Mouse (Mus musculus): ENCODE measurements around the gene Fam45a. TPM values are rescaled to one million over a fixed set of nuclear protein-coding genes. Genes with fewer than 3 reads are reported as not detected.
A peak's percentile ranks its signal among the peaks of the same experiment; 100 is the strongest.

Fam45a gene
- polyA plus RNA-seq, 1 experiment from 2014 or later, result 41.5 TPM

DNA sequence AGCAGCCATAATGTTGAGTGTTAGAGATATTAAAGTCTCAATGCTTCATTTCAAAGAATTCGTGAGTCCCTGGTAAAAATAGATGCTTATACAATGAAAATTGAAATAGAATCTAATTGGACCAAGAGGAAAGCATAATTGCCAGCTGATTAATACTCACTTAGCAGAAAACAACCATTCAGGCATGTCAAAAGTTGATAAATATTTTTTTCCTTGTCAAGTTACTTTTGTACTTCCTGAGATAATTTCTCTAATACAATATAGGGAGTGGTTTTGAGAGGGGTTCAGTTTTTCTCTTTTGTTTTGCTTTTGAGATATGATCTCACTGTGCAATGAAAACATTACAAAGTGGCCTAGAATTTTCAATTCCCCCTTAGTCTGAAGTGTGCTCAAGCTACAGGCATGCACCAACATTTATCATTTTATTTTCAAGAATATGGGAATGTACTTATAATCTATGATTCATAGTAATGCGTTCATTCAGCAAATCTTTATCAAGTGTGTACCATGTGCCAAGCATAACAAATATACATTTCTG is 18.1 kb upstream of the Fam45a start:
- WGBS, result 89% methylated on average over 2 of the region's 2 CpGs
- ATAC-seq (ENCODE audit: low FRiP score), result no peak
- no peaks in the 10 kb centered on the region for H3K9me3 ChIP-seq (replicated peaks)
- no peak overlapping the region for H3K27ac ChIP-seq (replicated peaks)
- no peaks in the 10 kb centered on the region; the same call in 1 of the 2 replicates for H3K27me3 ChIP-seq (replicated peaks)
- no peaks in the 10 kb centered on the region for H3K36me3 ChIP-seq
- no peak overlapping the region for H3K9ac ChIP-seq (replicated peaks)
- no peak overlapping the region for H3K4me2 ChIP-seq
- no peak overlapping the region for H3K4me3 ChIP-seq (replicated peaks)
- peaks cover 15% of the 10 kb centered on the region for H3K4me1 ChIP-seq

DNA sequence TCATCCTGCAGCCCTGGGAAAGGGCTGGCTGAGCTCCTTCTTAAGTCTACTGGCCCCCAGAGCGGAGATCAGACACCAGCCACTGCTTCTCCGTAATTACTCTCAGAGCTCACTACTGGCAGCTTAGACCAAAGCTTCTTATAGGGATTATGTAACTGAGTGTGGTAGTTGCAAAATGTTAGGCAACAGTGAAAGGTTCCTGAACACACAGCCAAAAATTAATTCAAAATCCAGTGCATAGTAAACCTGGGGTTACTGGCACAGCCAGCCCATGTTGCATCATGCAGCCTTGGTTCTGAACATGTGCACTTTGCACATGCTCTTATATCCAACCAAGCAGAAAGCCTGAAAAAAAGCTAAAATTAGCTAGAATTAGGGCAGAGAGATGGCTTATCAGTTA is 16.1 kb upstream of the Fam45a start:
- WGBS, result 89% methylated on average over 2 of the region's 2 CpGs
- Histone ChIP-seq H3K4me1 (peaks cover 5% of the 10 kb centered on the region), H3K27ac (replicated peaks) (no peak overlapping the region), H3K9me3 (replicated peaks) (no peaks in the 10 kb centered on the region), H3K36me3 (no peaks in the 10 kb centered on the region), H3K4me2 (no peak overlapping the region), H3K9ac (replicated peaks) (no peak overlapping the region), H3K27me3 (replicated peaks) (no peaks in the 10 kb centered on the region; the same call in 1 of the 2 replicates), H3K4me3 (replicated peaks) (no peak overlapping the region)
- no peak for ATAC-seq (ENCODE audit: low FRiP score)

DNA sequence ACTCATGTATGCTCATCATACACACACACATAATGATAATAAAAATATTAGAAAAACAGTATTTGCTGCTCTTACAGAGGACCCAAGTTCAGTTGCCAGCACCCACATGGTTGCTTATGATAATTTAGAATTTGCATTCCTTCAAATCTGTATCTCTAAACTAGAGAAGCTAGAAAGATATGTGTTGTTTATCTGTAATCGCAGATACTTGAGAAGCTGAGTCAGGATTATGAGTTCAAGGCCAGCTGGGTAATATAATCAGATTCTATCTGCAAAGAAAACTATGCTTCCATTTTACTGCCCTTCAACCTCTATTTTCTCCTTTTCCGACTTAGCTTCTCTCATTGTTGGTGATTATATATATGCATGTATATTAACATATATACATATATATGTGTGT is 14.0 kb upstream of the Fam45a start:
- no peak for ATAC-seq (ENCODE audit: low FRiP score)
- Histone ChIP-seq H3K9ac (replicated peaks) (no peak overlapping the region), H3K4me3 (replicated peaks) (no peak overlapping the region), H3K9me3 (replicated peaks) (no peaks in the 10 kb centered on the region), H3K36me3 (no peaks in the 10 kb centered on the region), H3K4me2 (no peak overlapping the region), H3K4me1 (no peaks in the 10 kb centered on the region), H3K27ac (replicated peaks) (no peak overlapping the region), H3K27me3 (replicated peaks) (no peaks in the 10 kb centered on the region; the same call in 1 of the 2 replicates)
- 92% methylated on average over 2 of the region's 2 CpGs for WGBS

DNA sequence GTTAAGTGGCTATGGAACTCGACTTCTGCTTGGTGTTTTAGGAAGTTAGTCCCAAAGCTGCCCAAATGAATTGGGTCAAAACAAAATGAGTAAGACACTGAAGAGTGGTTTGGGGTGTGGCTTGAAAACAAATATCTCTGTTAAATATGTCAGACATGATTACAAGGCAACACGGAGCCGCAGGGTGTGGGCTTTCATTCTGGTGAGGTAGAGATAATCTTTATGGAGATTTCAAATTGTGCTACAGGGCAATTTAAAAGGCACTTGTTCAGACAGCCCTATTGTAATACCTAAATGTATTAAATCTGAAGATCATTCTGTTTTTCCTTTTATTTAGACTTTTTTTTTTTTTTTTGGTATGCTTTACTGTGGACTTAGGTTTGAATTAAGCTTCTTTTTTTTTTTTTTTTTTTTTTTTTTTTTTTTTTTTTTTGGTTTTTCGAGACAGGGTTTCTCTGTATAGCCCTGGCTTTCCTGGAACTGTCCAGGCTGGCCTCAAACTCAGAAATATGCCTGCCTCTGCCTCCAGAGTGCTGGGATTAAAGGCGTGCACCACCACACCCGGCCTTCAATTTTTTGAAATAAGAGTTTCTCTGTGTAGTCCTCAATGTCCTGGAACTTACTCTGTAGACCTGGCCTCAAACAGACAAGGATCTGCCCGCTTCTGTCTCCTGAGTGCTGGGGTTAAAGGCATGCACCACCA is 11.4 kb upstream of the Fam45a start:
- H3K4me2 ChIP-seq, result no peak overlapping the region
- H3K4me1 ChIP-seq, result no peaks in the 10 kb centered on the region
- H3K4me3 ChIP-seq (replicated peaks), result no peak overlapping the region
- no peaks in the 10 kb centered on the region for H3K9me3 ChIP-seq (replicated peaks)
- no peaks in the 10 kb centered on the region for H3K36me3 ChIP-seq
- no peak overlapping the region for H3K9ac ChIP-seq (replicated peaks)
- ATAC-seq (ENCODE audit: low FRiP score), result no peak
- 81% methylated on average over 7 of the region's 7 CpGs for WGBS
- no peaks in the 10 kb centered on the region; the same call in 1 of the 2 replicates for H3K27me3 ChIP-seq (replicated peaks)
- no peak overlapping the region for H3K27ac ChIP-seq (replicated peaks)

DNA sequence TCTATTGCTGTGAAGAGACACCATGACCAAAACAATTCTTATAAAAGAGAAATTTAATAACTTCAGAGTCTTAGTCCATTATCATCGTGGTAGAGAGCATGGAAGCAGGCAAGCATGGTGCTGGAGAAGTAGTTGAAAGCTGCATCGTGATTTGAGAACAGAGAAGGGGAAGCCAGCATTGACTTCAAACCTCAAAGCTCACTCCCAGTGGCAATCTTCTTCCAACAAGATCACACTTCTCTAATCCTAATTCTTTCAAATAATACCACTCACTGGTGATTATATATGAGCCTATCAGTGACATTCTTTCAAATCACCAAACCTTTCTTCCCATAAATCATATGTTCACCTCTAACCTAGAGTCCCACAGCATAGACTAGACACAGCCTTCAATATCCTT is 6.5 kb upstream of the Fam45a start:
- Histone ChIP-seq H3K4me3 (replicated peaks) (no peak overlapping the region), H3K4me2 (no peak overlapping the region), H3K36me3 (no peaks in the 10 kb centered on the region), H3K27ac (replicated peaks) (no peak overlapping the region), H3K27me3 (replicated peaks) (no peaks in the 10 kb centered on the region), H3K9me3 (replicated peaks) (no peaks in the 10 kb centered on the region), H3K4me1 (no peaks in the 10 kb centered on the region), H3K9ac (replicated peaks) (no peak overlapping the region)
- 67% methylated on average over 2 of the region's 2 CpGs for WGBS
- ATAC-seq (ENCODE audit: low FRiP score), result no peak

DNA sequence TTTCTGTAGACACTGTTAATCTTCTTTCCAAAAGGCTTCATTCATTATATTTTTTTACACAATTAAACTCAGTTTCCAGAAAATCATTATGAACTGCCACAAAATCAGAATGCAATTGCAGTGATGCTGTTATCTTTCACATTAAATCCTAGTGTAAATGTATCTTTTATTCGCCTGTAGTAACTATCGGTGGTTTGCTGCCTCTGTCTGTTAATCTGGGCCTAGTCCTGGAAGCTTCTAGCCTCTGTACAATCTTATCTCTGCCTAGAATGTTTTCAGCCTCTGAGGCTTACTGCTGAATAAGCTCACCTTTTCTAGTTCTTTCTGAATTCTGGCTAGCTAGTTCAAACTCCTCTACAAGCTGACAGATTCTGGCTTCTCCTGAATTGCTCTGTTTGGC is 1.5 kb upstream of the Fam45a start:
- Histone ChIP-seq H3K4me2 (no peak overlapping the region), H3K9ac (replicated peaks) (no peak overlapping the region), H3K4me1 (peaks cover 15% of the 10 kb centered on the region), H3K27ac (replicated peaks) (no peak overlapping the region), H3K27me3 (replicated peaks) (no peaks in the 10 kb centered on the region), H3K9me3 (replicated peaks) (no peaks in the 10 kb centered on the region), H3K4me3 (replicated peaks) (no peak overlapping the region), H3K36me3 (peaks cover 4% of the 10 kb centered on the region; the same call in 1 of the 2 replicates)
- 96% methylated on average over 2 of the region's 2 CpGs for WGBS
- no peak for ATAC-seq (ENCODE audit: low FRiP score)

DNA sequence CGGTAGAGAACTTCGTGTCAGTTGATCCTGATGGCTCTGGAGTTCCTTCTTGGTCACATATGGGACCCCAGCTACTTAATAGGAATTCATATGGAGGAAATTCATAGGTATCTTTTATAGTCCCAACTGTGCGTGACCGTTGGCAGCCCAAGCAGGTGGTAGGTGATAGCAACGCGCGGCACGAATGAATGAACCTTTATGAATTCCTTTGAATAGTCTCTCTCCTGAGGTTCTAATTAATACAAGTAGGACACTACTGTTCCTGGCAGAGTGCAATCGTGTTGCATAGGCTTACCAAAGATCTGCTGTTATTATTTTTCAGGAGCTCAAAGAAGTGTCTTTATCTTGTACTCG is 628 bp downstream of the Fam45a start:
- Histone ChIP-seq H3K4me2 (peak overlapping the region; percentile 70), H3K4me3 (replicated peaks) (peak overlapping the region; percentile 74), H3K27me3 (replicated peaks) (no peaks in the 10 kb centered on the region), H3K27ac (replicated peaks) (peak overlapping the region; percentile 81), H3K4me1 (peaks cover 17% of the 10 kb centered on the region), H3K9ac (replicated peaks) (peak overlapping the region; percentile 72), H3K9me3 (replicated peaks) (no peaks in the 10 kb centered on the region), H3K36me3 (peaks cover 17% of the 10 kb centered on the region)
- 12% methylated on average over 10 of the region's 10 CpGs for WGBS
- no peak for ATAC-seq (ENCODE audit: low FRiP score)

DNA sequence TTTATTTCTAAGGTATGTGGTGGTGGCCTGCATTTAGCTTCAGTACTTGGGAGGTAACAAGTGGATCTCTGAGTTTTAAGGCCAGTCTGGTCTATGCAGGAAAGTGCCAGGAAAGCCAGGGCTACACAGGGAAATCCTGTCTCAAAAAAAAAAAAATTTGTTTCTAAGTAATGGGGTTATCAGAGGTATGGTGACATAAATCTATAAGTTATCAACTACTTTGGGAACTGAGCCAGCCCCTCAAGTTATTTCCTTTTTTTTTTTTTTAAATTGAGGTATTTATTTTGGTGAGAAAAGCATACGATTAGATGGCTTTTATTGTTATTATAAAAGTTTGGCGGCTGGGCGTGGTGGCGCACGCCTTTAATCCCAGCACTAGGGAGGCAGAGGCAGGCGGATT is 1.7 kb downstream of the Fam45a start:
- H3K4me3 ChIP-seq (replicated peaks), result no peak overlapping the region
- no peaks in the 10 kb centered on the region for H3K27me3 ChIP-seq (replicated peaks)
- no peaks in the 10 kb centered on the region for H3K9me3 ChIP-seq (replicated peaks)
- H3K27ac ChIP-seq (replicated peaks), result no peak overlapping the region
- H3K4me1 ChIP-seq, result peaks cover 17% of the 10 kb centered on the region
- H3K4me2 ChIP-seq, result no peak overlapping the region
- H3K9ac ChIP-seq (replicated peaks), result no peak overlapping the region
- peaks cover 19% of the 10 kb centered on the region for H3K36me3 ChIP-seq
- no peak for ATAC-seq (ENCODE audit: low FRiP score)
- 96% methylated on average over 6 of the region's 6 CpGs for WGBS

DNA sequence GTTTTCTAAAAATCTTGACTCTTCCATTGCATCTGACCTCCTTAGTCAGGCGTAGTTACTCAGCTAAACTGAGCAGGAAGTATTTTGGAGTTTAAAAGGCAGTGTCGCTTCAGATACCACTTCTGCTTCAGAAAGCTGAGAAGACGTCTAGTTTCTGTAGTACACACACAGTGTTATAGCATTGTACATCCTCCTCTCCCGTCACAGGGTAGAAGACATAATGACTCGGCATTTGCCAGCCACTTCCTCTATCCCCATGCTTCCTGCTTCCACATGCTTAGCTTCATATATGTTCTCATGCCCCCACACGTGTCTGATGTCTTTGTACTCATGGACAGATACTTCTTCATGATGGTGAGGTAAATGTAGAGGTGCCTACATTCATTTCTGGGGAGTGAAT is 7.3 kb downstream of the Fam45a start:
- Histone ChIP-seq H3K36me3 (peaks cover 58% of the 10 kb centered on the region), H3K4me3 (replicated peaks) (no peak overlapping the region), H3K4me2 (no peak overlapping the region), H3K9me3 (replicated peaks) (no peaks in the 10 kb centered on the region), H3K27me3 (replicated peaks) (no peaks in the 10 kb centered on the region), H3K27ac (replicated peaks) (no peak overlapping the region), H3K9ac (replicated peaks) (no peak overlapping the region), H3K4me1 (0 out of 2 replicates have a peak, but pooled peaks cover 2% of the 10 kb centered on the region)
- 93% methylated on average over 6 of the region's 6 CpGs for WGBS
- no peak for ATAC-seq (ENCODE audit: low FRiP score)

DNA sequence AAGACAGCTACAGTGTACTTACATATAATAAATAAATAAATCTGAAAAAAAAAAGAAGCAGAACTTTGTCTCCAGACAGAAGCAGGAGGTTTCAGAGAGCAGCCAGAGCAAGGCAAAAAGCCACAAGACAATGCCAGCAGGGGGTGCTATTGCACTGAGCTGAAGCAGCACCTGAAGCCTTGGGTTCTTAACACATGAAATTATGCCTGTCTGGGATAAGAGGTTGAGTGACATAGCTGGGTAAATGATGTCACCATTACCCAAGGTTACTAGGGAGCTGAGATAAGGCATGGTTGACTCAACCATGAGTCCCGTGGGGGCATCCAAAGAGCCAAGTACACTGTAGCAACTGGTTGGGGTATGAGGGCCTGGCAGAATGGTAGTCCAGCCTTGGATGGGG is 26.4 kb downstream of the Fam45a start:
- Histone ChIP-seq H3K27me3 (replicated peaks) (no peaks in the 10 kb centered on the region), H3K4me2 (no peak overlapping the region), H3K9me3 (replicated peaks) (no peaks in the 10 kb centered on the region), H3K9ac (replicated peaks) (no peak overlapping the region), H3K4me3 (replicated peaks) (no peak overlapping the region), H3K4me1 (no peaks in the 10 kb centered on the region), H3K27ac (replicated peaks) (no peak overlapping the region), H3K36me3 (peaks cover 75% of the 10 kb centered on the region)
- no peak for ATAC-seq (ENCODE audit: low FRiP score)
- 84% methylated on average over 1 of the region's 1 CpGs for WGBS

DNA sequence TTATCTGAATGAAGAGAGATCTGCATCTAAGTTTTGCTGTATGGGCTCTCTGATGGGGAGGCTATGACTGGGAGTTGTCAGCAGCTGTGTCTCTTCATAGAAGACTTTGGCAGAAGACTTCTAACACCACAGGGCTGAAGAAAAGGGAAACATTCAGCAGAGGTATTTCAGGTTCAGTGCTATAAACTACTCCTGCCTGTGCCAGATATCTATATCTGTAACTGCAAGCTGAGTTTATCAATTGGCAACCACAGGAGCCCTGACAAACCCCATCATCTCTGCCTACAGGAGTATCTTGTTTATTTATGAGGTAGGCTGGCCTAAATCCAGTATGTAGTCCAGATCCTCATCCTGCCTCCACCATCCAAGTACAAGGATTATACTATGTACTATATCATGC is 31.9 kb downstream of the Fam45a start:
- no peak overlapping the region for H3K4me2 ChIP-seq
- H3K27me3 ChIP-seq (replicated peaks), result no peaks in the 10 kb centered on the region
- H3K4me1 ChIP-seq, result no peaks in the 10 kb centered on the region
- no peak overlapping the region for H3K4me3 ChIP-seq (replicated peaks)
- H3K9ac ChIP-seq (replicated peaks), result no peak overlapping the region
- ATAC-seq (ENCODE audit: low FRiP score), result no peak
- H3K9me3 ChIP-seq (replicated peaks), result no peaks in the 10 kb centered on the region
- peaks cover 45% of the 10 kb centered on the region for H3K36me3 ChIP-seq
- no peak overlapping the region for H3K27ac ChIP-seq (replicated peaks)

DNA sequence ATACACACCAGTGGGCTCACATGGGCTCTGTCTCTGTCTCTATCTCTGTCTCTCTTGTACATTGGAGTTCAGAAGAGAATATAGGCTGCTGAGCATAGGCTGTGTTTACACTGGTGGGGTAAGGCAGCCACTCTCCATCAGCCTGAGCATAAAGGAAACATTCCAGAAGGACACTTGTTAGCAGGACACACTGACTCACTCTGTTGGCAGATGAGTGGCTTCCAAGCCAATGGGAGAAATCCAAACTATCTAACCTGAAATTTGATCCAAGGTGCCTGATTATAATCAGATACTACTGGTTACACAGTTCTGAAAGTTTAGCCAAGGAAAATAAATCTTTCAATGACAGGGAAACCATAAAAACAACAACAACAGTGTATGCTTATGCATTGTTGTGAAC is 34.3 kb downstream of the Fam45a start:
- Histone ChIP-seq H3K4me3 (replicated peaks) (no peak overlapping the region), H3K4me2 (no peak overlapping the region), H3K27ac (replicated peaks) (no peak overlapping the region), H3K27me3 (replicated peaks) (no peaks in the 10 kb centered on the region), H3K9ac (replicated peaks) (no peak overlapping the region), H3K9me3 (replicated peaks) (no peaks in the 10 kb centered on the region), H3K4me1 (no peaks in the 10 kb centered on the region), H3K36me3 (peaks cover 32% of the 10 kb centered on the region)
- no peak for ATAC-seq (ENCODE audit: low FRiP score)
